Mouse (Mus musculus): Measurements from ENCODE around the gene Pon2. TPM values are rescaled to one million over a fixed set of nuclear protein-coding genes. Genes with fewer than 3 reads are reported as not detected.
"Not testable (repeated sequence)": the region's sequence is repeated elsewhere in the genome, so short reads cannot be mapped to it uniquely, and the experiment has no call there.

The Pon2 gene
- total RNA-seq (2015) (79.1 and 110 TPM in 2 replicates), total RNA-seq (2017) (45.4 and 55.7 TPM in 2 replicates)

DNA sequence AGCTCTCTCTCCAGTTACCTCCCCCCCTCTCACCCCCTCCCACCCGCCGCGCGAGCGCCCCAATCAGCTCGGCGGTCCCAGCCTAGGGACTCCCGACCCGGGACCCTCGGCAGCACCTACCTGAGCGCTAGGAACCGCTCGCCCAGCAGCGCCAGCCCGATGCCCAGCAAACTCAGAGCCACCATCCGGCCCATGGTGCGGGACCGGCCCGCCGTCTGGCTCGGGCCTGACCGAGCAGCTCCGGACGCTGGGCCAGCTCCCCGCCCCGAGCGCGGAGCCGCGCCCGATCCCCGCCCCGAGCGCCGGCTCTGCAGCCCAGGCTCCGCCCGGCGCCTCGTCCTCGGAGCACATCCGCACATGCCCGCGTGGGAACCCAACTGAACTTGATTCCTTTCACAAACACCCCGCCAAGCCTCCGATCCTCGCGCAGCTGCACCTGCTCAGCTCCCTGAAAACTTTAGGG, at the start of gene Pon2:
TSS of gene Pon2 (minus strand) at position 364 of the 463 bp plus-strand sequence.
- ATAC-seq (ENCODE audit: poor library complexity, severe bottlenecking) = peak; percentile 86

DNA sequence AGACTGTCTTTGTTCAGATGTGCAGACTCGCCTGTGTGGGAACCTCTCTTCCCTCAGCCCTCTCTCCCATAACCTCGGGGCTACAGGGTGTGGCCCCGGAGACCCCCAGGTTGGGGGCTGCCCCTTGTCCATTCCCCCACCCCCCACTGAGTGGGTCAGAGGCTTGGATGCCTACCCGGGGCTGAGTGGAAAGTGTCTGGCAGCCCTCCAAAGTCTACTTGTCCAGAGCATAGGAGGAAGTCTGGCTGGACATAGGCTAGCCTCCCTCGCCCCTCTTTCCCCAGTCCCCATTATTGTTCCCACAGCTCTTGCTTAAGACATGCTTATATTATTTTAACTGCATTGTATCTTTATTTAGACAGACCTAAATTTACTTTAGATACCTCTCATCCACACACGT, 46.0 kb upstream of the Pon2 start:
- no peak for ATAC-seq (ENCODE audit: poor library complexity, severe bottlenecking)

DNA sequence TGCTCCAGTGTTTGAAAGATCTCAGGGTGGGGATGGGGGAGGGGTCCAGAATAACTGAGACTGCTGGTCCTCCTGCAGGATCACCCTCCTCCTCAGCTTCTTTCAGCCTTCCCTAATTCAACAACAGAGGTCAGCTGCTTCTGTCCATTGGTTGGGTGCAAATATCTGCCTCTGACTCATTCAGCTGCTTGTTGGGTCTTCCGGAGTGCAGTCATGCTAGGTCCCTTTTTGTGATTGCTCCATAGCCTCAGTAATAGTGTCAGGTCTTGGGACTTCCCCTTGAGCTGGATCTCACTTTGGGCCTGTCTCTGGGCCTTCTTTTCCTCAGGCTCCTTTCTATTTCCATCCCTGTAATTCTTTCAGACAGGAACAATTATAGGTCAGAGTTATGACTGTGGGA, 41.0 kb upstream of the Pon2 start:
- ATAC-seq (ENCODE audit: poor library complexity, severe bottlenecking) = not testable (repeated sequence)

DNA sequence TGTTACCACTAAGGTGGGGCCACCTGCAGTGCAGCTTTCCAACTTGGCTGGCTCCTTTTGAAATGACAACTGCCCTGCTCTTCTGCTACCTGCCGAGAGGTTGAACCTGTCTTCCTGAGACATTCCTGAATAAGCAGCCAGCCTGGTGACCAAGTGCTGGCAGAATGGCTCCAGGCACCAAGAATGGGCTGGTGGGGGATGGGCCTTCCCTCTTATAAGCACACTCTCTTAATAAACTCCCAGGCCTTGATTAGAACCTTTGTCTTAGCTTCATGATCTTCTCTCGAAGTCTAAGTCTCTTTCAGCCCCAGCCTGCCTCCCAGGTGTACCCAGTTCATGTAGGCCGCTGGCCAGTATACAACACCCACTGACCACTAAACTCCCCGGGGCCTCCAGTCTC, 40.5 kb upstream of the Pon2 start:
- ATAC-seq (ENCODE audit: poor library complexity, severe bottlenecking) = not testable (repeated sequence)

DNA sequence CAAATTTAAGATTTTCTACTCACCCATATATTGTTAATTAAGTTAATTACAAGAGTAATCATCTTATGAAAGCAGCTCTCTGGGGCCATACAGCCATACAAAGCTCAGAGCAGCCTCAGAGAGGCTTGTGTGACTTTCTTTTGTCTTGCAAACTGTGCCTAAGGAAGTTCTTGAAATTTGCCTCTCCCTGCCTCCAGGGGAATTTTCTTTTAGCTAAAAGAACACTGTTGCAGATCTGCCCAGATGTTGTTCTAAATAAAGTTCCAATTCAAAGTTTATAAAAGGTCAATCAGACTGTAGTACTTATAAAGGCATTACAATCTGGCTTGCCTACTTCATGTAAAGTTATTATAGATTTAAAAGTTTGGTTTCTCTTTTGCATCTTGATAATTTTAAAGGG, 37.8 kb upstream of the Pon2 start:
- not testable (repeated sequence) for ATAC-seq (ENCODE audit: poor library complexity, severe bottlenecking)

DNA sequence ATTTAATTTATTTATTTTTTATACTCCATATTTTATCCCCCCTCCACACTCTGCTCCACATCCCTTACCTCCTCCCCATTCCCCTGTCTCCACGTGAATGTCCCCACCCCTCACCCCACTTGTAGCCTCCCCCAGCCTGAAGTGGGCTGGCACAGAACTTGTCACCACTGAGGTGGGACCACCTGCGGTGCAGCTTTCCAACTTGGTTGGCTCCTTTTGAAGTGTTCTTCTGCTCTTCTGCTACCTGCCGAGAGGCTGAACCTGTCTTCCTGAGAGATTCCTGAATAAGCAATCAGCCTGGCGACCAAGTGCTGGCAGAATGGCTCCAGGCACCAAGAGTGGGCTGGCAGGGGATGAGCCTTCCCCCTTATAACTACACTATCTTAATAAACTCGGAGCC, 35.8 kb upstream of the Pon2 start:
- no peak for ATAC-seq (ENCODE audit: poor library complexity, severe bottlenecking)

DNA sequence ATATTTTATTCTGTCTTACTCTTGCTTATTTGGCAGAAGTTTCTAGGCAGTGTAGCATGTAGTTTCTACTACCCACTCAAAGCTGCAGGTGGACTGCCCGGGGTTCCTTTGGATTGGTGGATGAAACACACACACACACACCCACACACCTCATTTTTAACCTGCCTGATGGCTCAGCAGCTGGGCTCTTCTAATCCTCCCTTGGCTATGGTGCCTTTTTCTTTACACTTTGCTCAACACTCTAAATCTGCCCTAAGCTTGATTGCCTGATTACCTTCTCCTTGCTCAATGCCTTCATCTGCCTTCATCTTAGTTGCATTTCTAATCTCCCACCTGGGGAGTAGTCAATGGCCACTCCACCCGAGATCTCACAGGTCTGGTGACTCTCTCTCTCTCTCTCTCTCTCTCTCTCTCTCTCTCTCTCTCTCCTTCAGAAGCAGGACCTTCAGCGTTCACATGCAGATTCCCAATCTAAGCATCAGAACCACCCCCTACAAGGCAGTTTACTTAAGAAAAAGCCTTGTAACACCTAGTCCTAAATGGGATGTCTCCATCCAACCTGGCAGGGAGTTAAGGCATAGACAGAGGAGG, 34.4 kb upstream of the Pon2 start:
- ATAC-seq (ENCODE audit: poor library complexity, severe bottlenecking) = no peak

DNA sequence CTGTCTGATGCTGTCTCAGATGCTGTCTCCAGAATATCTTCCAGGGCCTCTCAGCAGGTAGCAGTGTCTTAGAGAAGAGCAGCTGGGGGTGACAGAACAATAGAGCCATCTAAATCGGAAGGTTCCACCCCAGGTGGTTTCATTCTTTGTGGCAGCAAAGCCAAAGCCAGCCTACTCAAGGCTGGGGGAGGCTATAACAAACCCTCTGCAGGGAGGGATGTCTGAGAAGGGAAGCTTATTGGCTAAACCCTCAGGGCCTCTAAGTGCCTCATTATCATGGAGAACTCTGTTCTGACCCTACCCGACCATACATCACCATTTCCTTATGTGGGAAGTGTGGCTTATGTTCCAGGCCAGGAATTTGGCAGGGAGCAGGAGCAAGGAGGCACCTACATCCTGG, 26.9 kb upstream of the Pon2 start:
- ATAC-seq (ENCODE audit: poor library complexity, severe bottlenecking) = no peak

DNA sequence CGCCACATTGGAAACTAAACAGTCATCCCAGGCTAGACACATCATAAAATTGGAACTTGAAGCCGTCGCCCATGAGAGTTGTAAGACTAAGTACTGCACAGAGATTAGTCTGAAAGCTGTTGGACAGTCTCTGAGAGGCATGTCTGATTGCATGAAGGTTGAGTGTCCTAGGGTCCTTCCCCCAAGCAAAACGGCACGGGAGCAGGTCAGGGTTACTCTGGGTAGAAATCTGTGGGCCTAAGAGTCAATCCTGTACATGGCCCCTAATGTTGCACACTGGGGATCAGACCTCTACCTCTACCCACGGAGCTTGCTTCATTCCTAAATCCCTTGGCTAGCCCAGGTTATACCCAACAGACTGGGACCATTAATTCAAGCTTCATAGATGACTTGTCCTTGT, 25.8 kb upstream of the Pon2 start:
- not testable (repeated sequence) for ATAC-seq (ENCODE audit: poor library complexity, severe bottlenecking)

DNA sequence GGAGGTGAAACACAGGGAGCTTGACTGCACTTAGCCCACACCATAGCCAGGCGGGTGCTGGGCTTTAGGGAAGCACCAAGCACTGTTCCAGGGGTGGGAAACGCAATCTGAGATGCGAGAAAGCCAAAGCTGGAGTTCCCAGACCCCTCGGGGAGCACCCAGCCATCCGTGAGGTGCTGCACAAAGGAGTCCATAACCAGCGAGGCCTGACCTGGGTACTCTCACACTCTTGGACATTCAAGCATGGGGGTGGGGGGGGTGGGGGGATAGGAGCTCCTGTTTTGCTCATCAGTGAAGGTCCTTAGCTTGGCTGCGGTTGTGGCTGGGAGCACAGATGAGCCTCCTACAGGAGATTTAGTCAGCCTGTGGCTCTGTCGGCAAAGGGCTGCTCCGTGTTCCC, 18.4 kb upstream of the Pon2 start:
- no peak for ATAC-seq (ENCODE audit: poor library complexity, severe bottlenecking)

DNA sequence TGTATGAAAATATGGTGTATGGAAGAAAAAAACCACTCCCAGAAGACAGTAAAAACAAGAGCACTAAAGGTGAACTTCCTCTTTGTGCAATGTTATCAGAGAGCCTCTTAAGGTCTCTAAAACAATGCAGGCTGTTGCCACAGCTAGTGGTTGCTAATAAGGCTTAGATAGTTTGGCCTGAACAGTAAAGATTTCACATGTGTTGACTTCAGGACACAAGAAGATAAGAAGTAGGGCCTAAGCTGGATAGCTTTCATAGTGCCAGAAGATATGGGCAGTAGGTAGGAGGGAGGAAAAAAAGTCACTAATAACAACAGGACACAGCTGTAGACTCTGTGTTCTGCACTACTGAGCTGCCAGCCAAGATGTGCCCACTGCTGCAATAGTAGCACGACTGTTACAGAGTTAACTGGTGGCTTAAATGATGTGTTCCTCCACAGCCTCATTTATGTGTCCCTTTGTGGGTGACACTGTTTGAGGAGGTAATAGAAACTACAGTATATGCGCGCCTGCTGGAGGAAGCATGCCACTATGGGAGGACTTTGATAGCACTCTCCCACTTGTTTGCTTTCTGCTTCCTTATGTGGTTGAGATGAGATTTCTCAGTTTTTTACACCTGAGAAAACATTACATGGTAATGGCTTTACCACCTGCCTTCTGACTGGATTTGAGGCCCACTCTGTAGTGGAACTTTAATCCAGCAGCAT, 17.0 kb upstream of the Pon2 start:
- peak; percentile 73 for ATAC-seq (ENCODE audit: poor library complexity, severe bottlenecking)

DNA sequence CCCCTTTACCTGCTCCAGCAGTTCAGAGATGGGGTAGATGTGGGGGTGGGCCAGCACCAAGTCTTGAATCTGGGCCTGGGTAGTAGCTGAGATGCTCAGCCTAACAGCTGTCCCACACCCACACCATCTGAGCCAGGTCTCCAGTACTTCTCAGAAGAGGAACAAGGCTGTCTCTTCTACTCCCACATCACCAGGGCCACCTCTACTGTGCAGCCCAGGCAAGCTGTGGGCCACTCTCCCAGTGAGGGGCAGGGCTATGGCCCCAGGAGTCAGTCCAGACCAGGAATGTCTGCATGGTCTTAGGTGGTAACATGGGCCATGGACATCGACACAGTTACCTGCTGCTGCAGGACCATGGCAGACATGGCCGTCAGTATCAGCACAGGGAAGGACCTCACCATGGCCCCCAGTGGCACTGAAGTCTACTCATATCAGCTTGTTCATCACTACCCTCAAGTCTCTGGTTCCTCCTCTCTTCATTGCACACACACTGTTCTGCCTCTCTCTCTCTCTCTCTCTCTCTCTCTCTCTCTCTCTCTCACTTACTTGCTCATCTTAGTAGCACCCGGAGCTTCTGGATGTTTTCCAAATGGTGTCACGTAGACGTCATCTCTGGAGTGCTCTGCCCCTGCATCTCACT, 15.8 kb upstream of the Pon2 start:
- ATAC-seq (ENCODE audit: poor library complexity, severe bottlenecking) = peak; percentile 27

DNA sequence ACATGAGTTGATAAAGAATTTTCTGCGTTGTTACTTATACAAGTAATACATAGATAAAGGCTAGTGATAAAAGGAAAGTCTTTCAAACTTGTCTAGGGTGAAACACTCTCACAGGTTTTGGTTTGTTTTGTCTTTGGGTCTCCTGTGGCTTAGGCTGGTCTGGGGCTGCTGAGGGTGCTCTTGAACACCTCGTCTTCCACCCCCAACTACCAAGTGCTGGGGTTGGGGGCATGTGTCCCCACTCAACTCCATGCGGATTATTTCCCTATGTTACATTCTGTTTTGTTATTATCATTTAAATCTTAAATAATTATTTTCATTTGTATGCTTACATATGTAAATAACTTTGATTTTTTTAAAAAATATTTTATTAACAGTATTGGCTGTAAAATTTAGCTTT, 12.2 kb upstream of the Pon2 start:
- ATAC-seq (ENCODE audit: poor library complexity, severe bottlenecking) = no peak

DNA sequence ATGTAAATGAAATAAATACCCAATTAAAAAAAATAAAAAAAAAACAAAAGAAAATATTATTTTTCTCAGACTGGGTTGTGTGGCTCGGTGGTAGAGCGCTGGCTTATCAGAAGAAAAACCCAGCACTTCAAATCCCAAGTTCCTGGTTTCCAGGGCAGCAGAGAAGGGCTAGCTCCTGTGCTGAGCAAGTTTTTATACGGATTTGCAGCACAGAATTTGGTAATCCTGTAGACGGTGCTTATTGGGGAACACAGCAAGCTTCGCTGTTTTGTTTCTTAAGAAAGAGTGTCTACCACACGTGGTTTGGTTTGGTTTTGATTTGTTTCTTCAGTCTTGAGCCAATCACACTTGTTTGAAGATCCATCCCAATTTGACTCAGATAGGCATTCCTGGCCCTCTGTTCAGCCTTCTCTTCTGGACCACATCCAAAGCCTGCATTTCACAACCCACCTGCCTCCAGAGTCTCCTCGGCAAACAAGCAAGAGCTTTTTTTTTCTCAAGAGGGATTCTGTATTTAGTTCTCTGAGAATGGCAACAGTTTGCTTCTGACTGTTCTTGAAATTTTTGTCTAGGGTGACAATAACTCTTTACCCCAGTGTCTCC, 11.4 kb upstream of the Pon2 start:
- no peak for ATAC-seq (ENCODE audit: poor library complexity, severe bottlenecking)

DNA sequence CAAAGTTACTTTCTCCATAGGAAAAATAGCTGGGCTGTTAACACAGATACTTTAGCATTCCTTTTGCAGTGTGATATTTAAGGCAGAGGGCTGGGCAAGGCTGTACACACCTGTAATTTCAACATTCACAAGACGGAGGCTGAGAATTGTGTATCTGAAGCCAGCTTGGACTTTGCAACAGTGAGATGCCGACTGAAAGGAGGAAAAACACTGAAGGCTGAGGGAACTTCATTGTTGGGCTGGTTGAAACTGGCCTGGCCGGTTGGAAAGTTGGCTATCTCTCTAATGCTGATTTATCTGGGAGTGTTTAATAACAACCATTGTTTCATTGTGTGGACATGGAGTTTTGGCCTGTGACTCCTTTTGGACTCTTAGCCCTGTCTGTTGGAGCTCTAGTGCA, 7.7 kb upstream of the Pon2 start:
- no peak for ATAC-seq (ENCODE audit: poor library complexity, severe bottlenecking)

DNA sequence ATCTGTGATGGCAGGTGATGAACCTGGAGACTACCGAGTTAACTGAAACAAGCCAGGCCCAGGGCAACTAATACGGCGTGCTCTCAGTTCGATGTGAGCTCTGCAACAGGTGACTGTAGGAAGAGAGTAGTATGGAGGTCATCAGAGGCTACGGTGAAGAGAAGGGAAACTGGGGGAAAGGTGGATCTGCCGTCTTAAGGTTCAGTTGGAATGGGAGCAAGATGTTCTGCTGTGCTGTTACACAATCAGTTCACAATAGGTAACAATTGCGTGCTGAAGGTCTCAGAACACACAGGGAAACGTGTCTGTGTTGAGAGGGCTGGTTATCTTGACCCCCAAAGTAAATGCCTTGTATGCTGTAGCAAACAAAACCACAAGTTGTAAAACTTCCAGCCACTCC, 6.7 kb upstream of the Pon2 start:
- ATAC-seq (ENCODE audit: poor library complexity, severe bottlenecking) = no peak

DNA sequence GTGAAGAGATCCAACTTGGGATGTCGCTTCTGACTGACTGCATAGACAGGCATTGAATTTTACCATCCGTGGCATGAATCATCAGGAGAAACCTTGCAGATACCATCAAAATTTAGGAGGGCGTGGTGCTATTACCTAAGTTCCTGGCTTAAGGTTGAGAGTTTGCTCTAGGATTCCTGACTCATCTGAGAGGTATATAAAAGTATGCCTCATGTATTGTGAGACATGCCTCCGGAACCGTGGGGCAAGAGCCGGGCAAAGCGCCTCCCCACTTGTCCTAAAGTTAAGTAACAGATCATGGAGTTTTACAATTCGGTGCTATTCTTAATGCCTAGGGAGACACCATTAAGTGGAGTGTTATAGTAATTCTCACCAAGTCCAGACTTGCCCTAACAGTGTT, 2.4 kb upstream of the Pon2 start:
- no peak for ATAC-seq (ENCODE audit: poor library complexity, severe bottlenecking)

DNA sequence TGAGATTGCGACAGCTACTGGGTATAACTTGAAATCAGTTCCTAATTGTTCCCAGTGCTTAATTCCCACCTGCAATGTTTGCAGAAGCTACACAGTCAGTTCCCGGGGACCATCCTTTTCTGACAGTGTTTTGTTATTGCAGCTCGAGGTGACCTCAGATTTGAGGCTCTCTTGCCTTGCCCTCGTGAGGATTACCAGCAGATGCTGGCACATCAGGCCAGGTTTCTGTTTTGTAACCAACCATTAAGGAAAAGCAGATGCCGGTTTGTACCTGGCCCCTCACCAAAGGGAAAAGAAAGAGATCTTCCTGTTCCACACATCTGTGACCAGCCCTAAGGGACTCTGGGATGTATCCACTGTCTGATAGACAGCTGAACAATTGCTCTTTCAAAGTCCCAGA, 1.3 kb upstream of the Pon2 start:
- ATAC-seq (ENCODE audit: poor library complexity, severe bottlenecking) = no peak

DNA sequence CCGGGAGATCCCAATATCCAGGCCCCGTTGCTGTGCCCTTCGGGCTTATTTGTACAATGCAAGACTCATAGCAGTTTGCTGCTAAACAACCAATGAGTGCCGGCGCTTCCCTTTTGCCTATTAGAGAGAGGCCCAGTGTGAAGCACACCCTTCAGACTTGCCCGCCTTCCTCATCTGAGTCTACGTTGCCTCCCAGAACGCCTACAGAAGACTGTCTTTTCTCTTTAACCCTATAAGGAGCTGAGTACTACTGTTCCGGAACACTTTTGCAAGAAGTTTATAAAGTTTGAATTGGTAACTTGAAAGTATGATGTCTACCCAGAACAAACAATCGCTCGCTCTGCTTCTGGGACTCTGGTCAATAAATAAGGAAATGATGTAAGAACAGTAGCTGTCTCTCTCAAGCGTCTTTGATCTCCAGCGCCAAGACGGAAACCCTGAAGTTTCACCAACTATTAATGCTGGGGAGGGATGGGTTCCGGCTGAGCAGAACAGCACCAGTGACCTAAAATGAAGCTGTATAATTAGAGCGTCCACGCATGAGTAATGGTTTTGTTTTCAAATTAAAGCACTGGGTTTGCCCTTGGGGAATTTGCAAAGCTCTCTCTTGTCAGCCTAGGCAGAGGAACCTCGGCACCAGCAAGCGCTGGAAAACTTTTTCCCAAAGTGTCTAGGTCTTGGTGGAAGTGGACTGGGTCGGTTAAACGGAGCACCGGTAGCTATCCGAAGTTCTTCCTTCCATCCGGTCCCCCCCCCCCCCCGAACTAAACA, 749 bp downstream of the Pon2 start:
- peak; percentile 79 for ATAC-seq (ENCODE audit: poor library complexity, severe bottlenecking)

DNA sequence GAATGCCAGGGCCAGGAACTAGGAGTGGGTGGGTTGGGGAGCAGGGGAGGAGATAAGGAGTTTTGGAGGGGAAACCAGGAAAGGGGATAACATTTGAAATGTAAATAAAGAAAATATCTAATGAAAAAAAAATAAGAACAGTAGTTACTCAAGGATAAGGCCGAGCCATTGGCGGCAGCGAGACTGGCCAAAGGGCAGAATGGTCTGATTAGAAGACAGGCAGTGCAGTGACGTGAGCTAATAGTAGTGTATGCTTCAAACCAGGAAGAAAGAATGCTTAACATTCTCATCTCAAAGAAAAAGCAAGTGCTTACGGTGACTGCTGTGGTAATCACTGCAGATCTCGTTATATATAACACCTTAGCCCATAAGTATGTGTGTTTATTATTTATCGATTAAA, 2.2 kb downstream of the Pon2 start:
- ATAC-seq (ENCODE audit: poor library complexity, severe bottlenecking) = no peak
